Mouse (Mus musculus) testis, postnatal 14 days (tissue): ENCODE data around the gene Nmbr.

Experiments
- DNase-seq: peaks from one replicate; pipeline ENCODE4 v3.0.0; 2021; ENCODE audit warnings: low spot score

Gene Nmbr

GRCm38 (mm10) chr10:14705072-14706066 lies at the start of gene Nmbr, which contains the start of gene Vta1:
Gene Nmbr (plus strand): TSS chr10:14705591.
Gene Vta1 (minus strand): TSS chr10:14705560.
- DNase-seq, result peak; percentile 96

GRCm38 (mm10) chr10:14660875-14661274 lies 44.5 kb upstream of the Nmbr start:
- DNase-seq, result no peak

GRCm38 (mm10) chr10:14666147-14666546 lies 39.2 kb upstream of the Nmbr start:
- DNase-seq, result no peak

DNA sequence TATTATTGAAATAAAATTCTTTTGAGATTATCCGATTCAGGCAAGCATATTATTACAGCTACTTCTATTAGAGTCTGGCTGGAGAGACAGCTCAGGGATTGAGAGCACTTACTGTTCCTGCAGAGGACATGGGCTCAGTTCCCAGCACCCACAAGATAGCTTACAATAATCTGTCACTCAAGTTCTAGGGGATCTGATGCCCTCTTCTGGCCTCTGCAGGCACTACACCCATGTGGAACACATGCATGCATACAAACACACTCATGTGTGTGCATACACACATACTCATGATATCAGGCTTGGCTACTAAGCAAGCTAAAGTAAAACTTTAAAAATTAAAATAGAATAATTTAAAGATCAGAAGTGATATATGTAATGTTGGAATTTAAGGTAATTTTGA lies 19.7 kb upstream of the Nmbr start:
- no peak for DNase-seq

DNA sequence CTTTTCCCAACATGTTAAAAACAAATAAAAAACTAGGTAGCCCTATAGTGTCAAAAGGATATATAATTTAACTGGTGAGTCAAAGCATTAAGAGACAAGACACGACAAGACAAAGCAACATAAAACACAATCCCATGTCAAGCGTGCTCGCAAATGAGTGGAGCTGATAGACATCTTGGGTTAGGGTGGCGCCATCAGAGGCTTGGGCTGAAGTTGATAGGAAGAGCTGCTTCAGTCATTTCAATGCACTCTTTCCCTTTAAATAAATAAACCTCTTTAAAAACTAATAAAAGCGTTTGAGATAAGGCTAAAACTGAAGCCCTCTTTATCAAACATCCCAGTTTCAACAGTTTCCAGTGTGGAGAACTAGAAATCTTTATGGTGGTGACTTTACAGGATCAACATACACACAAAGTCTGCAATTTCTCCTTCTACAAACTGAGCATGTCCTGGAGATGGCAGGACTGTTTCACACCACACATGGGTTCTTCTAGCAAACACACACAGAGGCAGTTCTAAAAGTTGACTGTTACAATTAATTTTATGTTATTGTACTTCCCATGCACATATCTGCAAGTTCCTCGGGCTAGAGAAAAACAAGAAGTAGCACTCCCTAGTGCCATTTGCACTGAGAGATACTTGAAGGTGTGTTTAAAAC lies 16.5 kb upstream of the Nmbr start:
- no peak for DNase-seq

DNA sequence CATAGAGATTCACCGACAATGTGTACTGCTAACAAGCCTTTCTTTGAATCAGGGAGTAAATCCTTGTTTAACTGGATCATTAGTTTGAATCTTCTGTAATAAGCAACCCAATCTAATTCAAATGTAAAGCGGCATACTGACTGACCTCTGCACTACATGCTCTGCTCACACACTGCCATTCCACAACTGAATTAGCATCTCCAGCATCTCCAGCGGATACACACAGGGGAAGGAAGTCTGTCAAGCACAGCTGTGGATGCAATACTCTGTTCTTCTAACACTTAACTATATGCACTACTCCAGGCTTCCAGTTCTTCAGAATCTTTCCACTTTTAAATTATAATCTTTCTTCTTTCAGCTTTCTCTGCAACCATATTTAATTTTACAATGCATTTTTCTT lies 15.0 kb upstream of the Nmbr start:
- no peak for DNase-seq

GRCm38 (mm10) chr10:14703239-14703638 lies 2.2 kb upstream of the Nmbr start:
- DNase-seq, result no peak

DNA sequence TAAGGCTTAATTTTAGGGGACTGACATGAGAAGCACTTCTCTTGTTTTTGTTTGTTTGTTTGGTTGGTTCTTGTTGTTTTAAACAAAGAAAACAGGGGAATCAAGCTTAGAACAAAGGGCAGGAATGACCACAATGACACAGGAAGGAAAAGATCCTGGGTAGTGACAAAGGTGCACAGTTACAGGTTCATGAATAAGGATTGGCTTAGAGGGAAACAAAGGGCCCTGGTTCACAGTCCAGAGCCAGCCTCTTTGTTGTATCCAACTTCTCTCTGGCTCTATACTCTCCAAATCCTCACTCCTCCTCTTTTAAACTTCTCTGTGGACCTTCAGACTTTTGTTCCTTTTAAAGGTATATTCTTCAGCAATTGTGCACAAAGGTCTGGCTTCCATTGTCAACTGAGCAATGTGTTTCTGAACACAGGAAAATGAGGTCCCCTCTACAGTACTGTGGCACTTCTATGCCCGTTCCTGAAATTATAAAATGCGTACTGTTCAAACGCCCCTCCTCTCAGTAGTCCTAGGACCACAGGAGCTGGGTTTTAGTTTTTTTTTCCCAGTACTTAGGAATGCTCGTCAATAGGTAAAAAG lies 1.5 kb upstream of the Nmbr start:
- no peak for DNase-seq

- DNase-seq, result no peak
Observed at GRCm38 (mm10) chr10:14718114-14718513, 12.7 kb downstream of the Nmbr start, which contains the start of gene Gje1. Gene Gje1 (minus strand): TSS chr10:14718214.

GRCm38 (mm10) chr10:14725671-14726070 lies 20.3 kb downstream of the Nmbr start:
- no peak for DNase-seq

- DNase-seq, result no peak
Observed at GRCm38 (mm10) chr10:14734285-14734684, 28.9 kb downstream of the Nmbr start.

GRCm38 (mm10) chr10:14759665-14760558 lies 54.5 kb downstream of the Nmbr start:
- DNase-seq, result no peak

DNA sequence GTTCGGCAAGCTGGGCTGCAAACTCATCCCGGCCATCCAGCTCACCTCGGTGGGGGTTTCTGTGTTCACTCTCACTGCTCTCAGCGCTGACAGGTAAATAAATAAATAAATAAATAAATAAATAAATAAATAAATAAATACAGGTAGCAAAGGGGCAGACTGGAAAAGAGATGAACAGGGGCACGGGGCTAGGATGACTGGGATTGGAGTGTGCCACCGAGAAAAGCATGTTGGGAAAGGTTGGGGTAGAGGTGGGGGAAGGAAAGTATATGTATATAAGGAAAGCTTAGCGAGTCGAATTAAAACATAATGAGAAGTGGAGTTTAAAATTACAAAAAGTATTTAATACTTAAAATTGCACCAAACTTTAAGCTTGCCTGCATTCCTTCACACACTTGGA lies 55.2 kb downstream of the Nmbr start:
- no peak for DNase-seq

- DNase-seq, result no peak
Observed at GRCm38 (mm10) chr10:14770227-14770910, 65.0 kb downstream of the Nmbr start.

DNA sequence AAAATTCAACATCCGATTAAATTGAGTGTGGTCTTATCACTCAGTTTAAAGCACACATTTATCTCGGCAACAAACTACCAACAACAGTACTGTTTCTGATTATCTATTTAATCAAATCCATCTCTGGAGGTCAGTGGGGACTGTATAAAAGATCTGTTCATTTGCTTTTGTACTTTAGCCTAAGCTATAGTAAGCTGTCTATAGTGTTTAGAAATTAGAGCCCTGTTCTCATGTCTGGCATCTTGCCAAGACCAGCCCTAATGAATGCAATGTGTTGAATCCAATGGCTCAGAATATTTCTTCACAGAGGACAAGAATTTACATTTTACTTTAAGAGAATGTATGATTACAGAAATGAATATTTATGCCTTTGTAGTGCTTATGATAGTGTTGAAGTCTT lies 69.1 kb downstream of the Nmbr start:
- DNase-seq, result no peak

DNA sequence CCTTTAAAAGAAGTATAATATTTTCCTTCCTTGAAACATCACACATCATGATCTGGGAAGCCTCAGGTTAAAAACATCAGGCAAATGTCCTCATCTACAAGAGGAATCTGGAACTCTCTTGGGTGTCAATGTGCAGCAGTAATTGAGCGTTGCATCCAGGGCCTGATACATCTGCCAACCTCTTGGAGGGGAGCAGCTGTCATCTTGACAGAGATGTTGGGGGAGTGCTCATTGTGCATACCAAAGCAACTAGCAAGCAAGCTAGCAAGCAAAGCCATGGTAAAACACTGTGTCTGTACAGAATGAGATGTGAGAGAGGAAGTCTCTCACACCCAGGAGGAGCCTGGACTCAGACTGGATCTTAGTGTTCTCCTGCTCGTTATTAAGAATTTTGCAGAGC lies 84.6 kb downstream of the Nmbr start:
- DNase-seq, result no peak

GRCm38 (mm10) chr10:14816970-14817369 lies 111.6 kb downstream of the Nmbr start:
- no peak for DNase-seq
